ENCODE assay signal across 11 mouse cellular contexts in the genomic region with DNA sequence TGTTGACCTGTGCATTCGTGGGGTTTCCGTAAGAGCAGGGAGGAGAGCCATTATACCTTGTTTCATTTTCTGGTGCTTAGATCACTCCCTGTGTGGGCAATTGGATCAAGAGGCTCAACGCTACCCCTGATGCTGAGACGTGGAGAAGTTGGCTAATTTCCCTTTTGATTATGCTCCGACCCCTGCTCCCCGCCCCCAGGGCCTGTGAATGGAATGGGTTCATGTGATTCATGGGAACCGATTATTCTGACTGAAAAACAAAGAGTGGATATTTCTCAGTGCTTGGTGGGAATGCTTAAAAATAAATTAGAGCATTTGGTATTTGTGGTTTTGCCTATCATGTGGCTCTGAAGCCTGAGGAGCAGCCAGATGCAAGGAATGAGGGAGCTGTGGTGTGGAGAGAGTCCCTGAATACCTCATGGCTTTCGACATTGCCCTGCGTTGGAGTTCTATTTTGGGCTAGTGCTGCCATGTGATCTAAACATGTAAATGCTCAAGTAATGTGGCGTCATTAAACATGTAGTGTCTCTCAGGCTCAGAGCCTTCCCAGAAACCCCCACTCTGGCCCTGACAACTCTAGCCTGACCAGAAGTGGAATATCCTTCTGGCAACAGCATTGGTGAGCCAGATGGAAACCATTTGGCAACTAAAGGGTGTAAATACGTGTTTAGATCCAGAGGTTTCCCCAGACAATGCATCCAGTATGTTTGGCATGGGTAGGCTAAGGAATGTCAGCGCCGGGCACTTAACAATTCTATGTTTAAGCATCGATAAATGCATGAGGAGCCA. TPM values are rescaled to one million over a fixed set of nuclear protein-coding genes. Genes with fewer than 3 reads are reported as not detected.
DNase-seq lines count a peak whose midpoint lies in the region; ATAC-seq and TF ChIP-seq lines count a peak whose summit lies in the region.
"Had no signal": no experiment of that assay in that cellular context is flagged by ENCODE, and none has a peak within 500 bp of the region (broad histone marks: within the 10 kb centered on the region; RNA-seq: fewer than 3 reads in every experiment).

No protein-coding gene starts in this region.

- peak overlapping the region; percentile 77 for H3K27ac ChIP-seq in neural tube, embryonic 11.5 days (ENCODE audit: low read depth, low read length)
- H3K27ac ChIP-seq in hindbrain, embryonic 13.5 days = peak overlapping the region; percentile 62; the same call in 1 of the 2 replicates
- H3K27ac ChIP-seq in stomach, embryonic 16.5 days (ENCODE audit: low read length) = peak overlapping the region; percentile 92
- no peak overlapping the region for H3K27ac ChIP-seq in midbrain, postnatal 0 days (ENCODE audit: low read depth, low read length)

- no peaks in the 10 kb centered on the region for H3K27me3 ChIP-seq in neural tube, embryonic 11.5 days (ENCODE audit: control insufficient read depth, insufficient read depth, low read length)
- H3K27me3 ChIP-seq in hindbrain, embryonic 13.5 days = no peaks in the 10 kb centered on the region
- no peaks in the 10 kb centered on the region for H3K27me3 ChIP-seq in stomach, embryonic 16.5 days (ENCODE audit: control insufficient read depth, insufficient read depth, low read length)
- H3K27me3 ChIP-seq in midbrain, postnatal 0 days (ENCODE audit: insufficient read depth, low read length) = no peaks in the 10 kb centered on the region

- no peak overlapping the region for H3K4me2 ChIP-seq in neural tube, embryonic 11.5 days (ENCODE audit: low read depth)
- no peak overlapping the region for H3K4me2 ChIP-seq in hindbrain, embryonic 13.5 days
- no peak overlapping the region for H3K4me2 ChIP-seq in stomach, embryonic 16.5 days (ENCODE audit: low read depth, low read length)
- H3K4me2 ChIP-seq in midbrain, postnatal 0 days (ENCODE audit: low read depth, low read length, poor library complexity, severe bottlenecking) = no peak overlapping the region

- no peak for ATAC-seq in neural tube, embryonic 11.5 days (ENCODE audit: insufficient read depth, low FRiP score, low TSS enrichment)
- ATAC-seq in hindbrain, embryonic 13.5 days (ENCODE audit: low FRiP score) = no peak
- ATAC-seq in stomach, embryonic 16.5 days (ENCODE audit: insufficient read depth, low FRiP score) = no peak
- no peak for ATAC-seq in midbrain, postnatal 0 days (ENCODE audit: low FRiP score)

- intact Hi-C loops in heart, postnatal 25 days (cut with DNase I) = no loop called here
- intact Hi-C loops in left cerebral cortex, postnatal 4 days (cut with DNase I) = no loop called here

- no peak for TF ChIP-seq CTCF in midbrain, postnatal 0 days (IDR thresholded peaks at IDR 0.05)

- peaks cover 18% of the 10 kb centered on the region for H3K4me1 ChIP-seq in neural tube, embryonic 11.5 days (ENCODE audit: control insufficient read depth, insufficient read depth, low read length)
- peaks cover 48% of the 10 kb centered on the region for H3K4me1 ChIP-seq in hindbrain, embryonic 13.5 days (replicated peaks)
- peaks cover 26% of the 10 kb centered on the region for H3K4me1 ChIP-seq in stomach, embryonic 16.5 days (ENCODE audit: control insufficient read depth, insufficient read depth, low read length)
- H3K4me1 ChIP-seq in midbrain, postnatal 0 days (ENCODE audit: insufficient read depth, low read length) = peaks cover 5% of the 10 kb centered on the region; the same call in 1 of the 2 replicates

- H3K9me3 ChIP-seq in neural tube, embryonic 11.5 days (ENCODE audit: control insufficient read depth, low read length) = no peaks in the 10 kb centered on the region
- H3K9me3 ChIP-seq in hindbrain, embryonic 13.5 days = no peaks in the 10 kb centered on the region
- no peaks in the 10 kb centered on the region for H3K9me3 ChIP-seq in stomach, embryonic 16.5 days (replicated peaks; ENCODE audit: control insufficient read depth, low read length)
- no peaks in the 10 kb centered on the region for H3K9me3 ChIP-seq in midbrain, postnatal 0 days (ENCODE audit: low read length)

- H3K4me3 ChIP-seq in neural tube, embryonic 11.5 days (ENCODE audit: low read depth, low read length) = no peak overlapping the region
- no peak overlapping the region for H3K4me3 ChIP-seq in hindbrain, embryonic 13.5 days
- no peak overlapping the region for H3K4me3 ChIP-seq in stomach, embryonic 16.5 days (replicated peaks; ENCODE audit: low read length)
- no peak overlapping the region for H3K4me3 ChIP-seq in midbrain, postnatal 0 days (ENCODE audit: low read depth, low read length)

- 60% methylated on average over 14 of the region's 14 CpGs for WGBS in neural tube, embryonic 11.5 days
- 60% methylated on average over 14 of the region's 14 CpGs for WGBS in hindbrain, embryonic 13.5 days
- 55% methylated on average over 14 of the region's 14 CpGs for WGBS in stomach, embryonic 16.5 days
- 58% methylated on average over 14 of the region's 14 CpGs for WGBS in midbrain, postnatal 0 days

- no peaks in the 10 kb centered on the region for H3K36me3 ChIP-seq in neural tube, embryonic 11.5 days (ENCODE audit: control insufficient read depth, insufficient read depth, low read length)
- H3K36me3 ChIP-seq in hindbrain, embryonic 13.5 days = no peaks in the 10 kb centered on the region
- no peaks in the 10 kb centered on the region for H3K36me3 ChIP-seq in stomach, embryonic 16.5 days (ENCODE audit: control insufficient read depth, insufficient read depth, low read length)
- H3K36me3 ChIP-seq in midbrain, postnatal 0 days (ENCODE audit: insufficient read depth, low read length) = no peaks in the 10 kb centered on the region

- peak overlapping the region; percentile 32; the same call in 1 of the 2 replicates for H3K9ac ChIP-seq in neural tube, embryonic 11.5 days (ENCODE audit: low read length)
- no peak overlapping the region for H3K9ac ChIP-seq in hindbrain, embryonic 13.5 days
- H3K9ac ChIP-seq in stomach, embryonic 16.5 days (ENCODE audit: low read length) = 0 out of 2 replicates have a peak overlapping the region, but pooled peaks have one; percentile 51
- no peak overlapping the region for H3K9ac ChIP-seq in midbrain, postnatal 0 days (replicated peaks; ENCODE audit: low read length, poor library complexity, severe bottlenecking)

- DNase-seq in heart, adult 11 months = peak; percentile 93
- DNase-seq in heart, postnatal 25 days (ENCODE audit: low spot score) = no peak
- no peak for DNase-seq in neural tube, embryonic 11.5 days (ENCODE audit: low spot score)
- DNase-seq in neural tube, embryonic 10.5 days (ENCODE audit: extremely low spot score, low spot score) = no peak
- no peak for DNase-seq in midbrain, postnatal 0 days (ENCODE audit: low spot score)
- no peak for DNase-seq in left cerebral cortex, postnatal 4 days
- DNase-seq: cerebellum, adult 9-11 months; kidney, postnatal 10 days had no signal

RNA-seq across cellular contexts. Expression of a gene that starts 24.5 kb away (rescaled TPM):
- total RNA-seq in heart, postnatal 25 days (2021) = not detected
- not detected in 2 replicates for polyA plus RNA-seq in neural tube, embryonic 11.5 days (2014; fragmentation: Nextera tagmentation; extraction: Ambion mirVana)
- polyA plus RNA-seq in hindbrain, embryonic 13.5 days (2015; fragmentation: Nextera tagmentation; extraction: Ambion mirVana) = not detected in 2 replicates
- not detected in 2 replicates for polyA plus RNA-seq in stomach, embryonic 16.5 days (2015; fragmentation: Nextera tagmentation; extraction: Ambion mirVana)
- total RNA-seq in midbrain, postnatal 0 days (2014; rRNA removed) = not detected in 2 replicates
- 0.33 and 0.47 TPM in 2 replicates for polyA plus RNA-seq in midbrain, postnatal 0 days (2015; fragmentation: Nextera tagmentation; extraction: Ambion mirVana)
- total RNA-seq in left cerebral cortex, postnatal 4 days (2021) = not detected
- polyA plus RNA-seq: macrophage had no signal

RNA-seq across cellular contexts. Expression of a gene that starts 34.9 kb away (rescaled TPM):
- 10 to 100 TPM; 16.5 to 16.9 TPM for total RNA-seq in heart, postnatal 25 days (2021)
- polyA plus RNA-seq in neural tube, embryonic 11.5 days (2014; fragmentation: Nextera tagmentation; extraction: Ambion mirVana) = 34.7 and 38.4 TPM in 2 replicates
- polyA plus RNA-seq in hindbrain, embryonic 13.5 days (2015; fragmentation: Nextera tagmentation; extraction: Ambion mirVana) = 35.7 and 37.6 TPM in 2 replicates
- 36.3 and 39.7 TPM in 2 replicates for polyA plus RNA-seq in stomach, embryonic 16.5 days (2015; fragmentation: Nextera tagmentation; extraction: Ambion mirVana)
- 12.1 and 14.5 TPM in 2 replicates for total RNA-seq in midbrain, postnatal 0 days (2014; rRNA removed)
- 22.6 and 26.2 TPM in 2 replicates for polyA plus RNA-seq in midbrain, postnatal 0 days (2015; fragmentation: Nextera tagmentation; extraction: Ambion mirVana)
- total RNA-seq in left cerebral cortex, postnatal 4 days (2021) = 10 to 100 TPM; 16.3 to 19.9 TPM

Comparison
In these comparisons a context has a peak if more than half of its experiments do, and no peak if none do; other contexts are left out.
1. H3K9ac ChIP-seq: peak in neural tube, embryonic 11.5 days (single experiment) and stomach, embryonic 16.5 days (single experiment); none in hindbrain, embryonic 13.5 days (single experiment) and midbrain, postnatal 0 days (single experiment).